Mouse (Mus musculus) testis, adult 2 months (tissue): ENCODE measurements around the gene 9430097D07Rik.

Source experiments
- CTCF ChIP-seq: fragments of 200-500 bp; IDR thresholded peaks from 2 replicates; pipeline ENCODE4 v1.5.1; 2012; ENCODE audit warnings: low read depth, mild to moderate bottlenecking, inconsistent platforms, low read length, moderate library complexity; ENCODE audit not compliant: control insufficient read depth, insufficient read depth, insufficient replicate concordance
- POLR2A ChIP-seq: fragments of 200-500 bp; IDR thresholded peaks from 2 replicates; pipeline ENCODE4 v1.6.1; 2012; ENCODE audit warnings: low read depth, mild to moderate bottlenecking, inconsistent platforms, low read length, moderate library complexity; ENCODE audit not compliant: control insufficient read depth

GRCm38 (mm10) chr2:32546951-32547350 is 28.5 kb downstream of the 9430097D07Rik start:
- TF ChIP-seq POLR2A (no peak), CTCF (no peak)
